Mouse (Mus musculus) intestine, postnatal 0 days (tissue): ENCODE measurements at regions not wholly inside any gene's neighbourhood (a gene's known extent, or its start where the extent isn't known, plus 50 kb on each side); places are given as distances from the start of the nearest gene placed in this dataset.

Experiments
- ATAC-seq: fragments of 200-750 bp; cut with Nextera tagmentation; 2 replicates; pipeline ENCODE4 v1.8.0; 2017; ENCODE audit warnings: mild to moderate bottlenecking, moderate TSS enrichment, moderate library complexity
- H3K27ac ChIP-seq: fragments of 300-500 bp; sonication (generic); 2 replicates; pipeline ENCODE4 v1.5.1; 2014; ENCODE audit warnings: mild to moderate bottlenecking, low read depth, low read length, moderate library complexity
- H3K27me3 ChIP-seq: fragments of 300-500 bp; sonication (generic); replicated peaks from 2 replicates; pipeline ENCODE4 v1.6.1; 2014; ENCODE audit warnings: low read length, mixed read lengths; ENCODE audit not compliant: control insufficient read depth, insufficient read depth
- H3K36me3 ChIP-seq: fragments of 300-500 bp; sonication (generic); 2 replicates; pipeline ENCODE4 v1.6.1; 2014; ENCODE audit warnings: mild to moderate bottlenecking, moderate library complexity; ENCODE audit not compliant: control insufficient read depth, insufficient read depth
- H3K4me1 ChIP-seq: fragments of 300-500 bp; sonication (generic); replicated peaks from 2 replicates; pipeline ENCODE4 v1.6.1; 2014; ENCODE audit warnings: antibody characterized with exemption, low read length, mixed read lengths; ENCODE audit not compliant: control insufficient read depth, insufficient read depth
- H3K4me2 ChIP-seq: fragments of 300-500 bp; sonication (generic); replicated peaks from 2 replicates; pipeline ENCODE4 v1.6.1; 2014; ENCODE audit warnings: low read depth, mild to moderate bottlenecking, moderate library complexity
- H3K4me3 ChIP-seq: fragments of 300-500 bp; sonication (generic); 2 replicates; pipeline ENCODE4 v1.5.1; 2014; ENCODE audit warnings: low read depth, low read length
- H3K9ac ChIP-seq: fragments of 300-500 bp; sonication (generic); 2 replicates; pipeline ENCODE4 v1.6.1; 2014; ENCODE audit warnings: mild to moderate bottlenecking, low read depth, low read length
- H3K9me3 ChIP-seq: fragments of 300-500 bp; sonication (generic); 2 replicates; pipeline ENCODE4 v1.6.1; 2016; ENCODE audit warnings: mixed run types; ENCODE audit not compliant: control insufficient read depth
- CTCF ChIP-seq: sonication (generic); IDR thresholded peaks from 2 replicates; pipeline ENCODE4 v1.5.1; 2016; ENCODE audit warnings: low read depth, mild to moderate bottlenecking, control low read depth, antibody characterized with exemption, moderate library complexity
- WGBS: fragments of 180-500 bp; shearing (Covaris S2); extraction: QIAGEN DNeasy Blood & Tissue Kit; methylation state at CpG from one replicate; pipeline ENCODE4 v1.1.7; 2014; 5-methylcytosine and 5-hydroxymethylcytosine counted together

- Histone ChIP-seq H3K27ac (no peak overlapping the region), H3K4me1 (no peaks in the 10 kb centered on the region), H3K4me2 (no peak overlapping the region), H3K4me3 (no peak overlapping the region), H3K9ac (no peak overlapping the region), H3K36me3 (no peaks in the 10 kb centered on the region), H3K9me3 (no peaks in the 10 kb centered on the region), H3K27me3 (no peaks in the 10 kb centered on the region)
- WGBS: 92% methylated on average over 4 of the region's 4 CpGs
- no peak for ATAC-seq
- TF ChIP-seq CTCF: no peak
Measured at GRCm38 (mm10) chr1:61313196-61313595, 325.4 kb upstream of the Pard3b start.

- Histone ChIP-seq H3K27me3 (no peaks in the 10 kb centered on the region), H3K9ac (no peak overlapping the region)
Measured at GRCm38 (mm10) chr1:61316261-61316660, 322.4 kb upstream of the Pard3b start.

GRCm38 (mm10) chr1:61316736-61317135, 321.9 kb upstream of the Pard3b start:
- no peak for ATAC-seq
- H3K9me3 ChIP-seq: no peaks in the 10 kb centered on the region
- TF ChIP-seq CTCF: no peak
- no peaks in the 10 kb centered on the region for H3K36me3 ChIP-seq
- 71% methylated on average over 2 of the region's 2 CpGs for WGBS
- H3K27me3 ChIP-seq: no peaks in the 10 kb centered on the region
- no peak overlapping the region for H3K4me3 ChIP-seq
- no peak overlapping the region for H3K27ac ChIP-seq
- no peaks in the 10 kb centered on the region for H3K4me1 ChIP-seq
- no peak overlapping the region for H3K9ac ChIP-seq
- H3K4me2 ChIP-seq: no peak overlapping the region

More at GRCm38 (mm10) chr1:61316261-61316660, 322.4 kb upstream of the Pard3b start:
- H3K4me2 ChIP-seq: no peak overlapping the region
- H3K4me3 ChIP-seq: no peak overlapping the region
- no peaks in the 10 kb centered on the region for H3K9me3 ChIP-seq
- TF ChIP-seq CTCF: no peak
- no peaks in the 10 kb centered on the region for H3K4me1 ChIP-seq
- WGBS: 88% methylated on average over 4 of the region's 4 CpGs
- no peak for ATAC-seq
- no peaks in the 10 kb centered on the region for H3K36me3 ChIP-seq
- no peak overlapping the region for H3K27ac ChIP-seq

GRCm38 (mm10) chr1:61318042-61318441, 320.6 kb upstream of the Pard3b start:
- Histone ChIP-seq H3K4me1 (no peaks in the 10 kb centered on the region), H3K27me3 (no peaks in the 10 kb centered on the region), H3K4me3 (no peak overlapping the region), H3K36me3 (no peaks in the 10 kb centered on the region), H3K9me3 (no peaks in the 10 kb centered on the region), H3K27ac (no peak overlapping the region), H3K9ac (no peak overlapping the region), H3K4me2 (no peak overlapping the region)
- 78% methylated on average over 1 of the region's 1 CpGs for WGBS
- ATAC-seq: no peak
- TF ChIP-seq CTCF: no peak

- Histone ChIP-seq H3K4me2 (no peak overlapping the region), H3K27ac (no peak overlapping the region), H3K27me3 (no peaks in the 10 kb centered on the region), H3K4me3 (no peak overlapping the region), H3K4me1 (no peaks in the 10 kb centered on the region), H3K9ac (no peak overlapping the region), H3K36me3 (no peaks in the 10 kb centered on the region), H3K9me3 (no peaks in the 10 kb centered on the region)
- ATAC-seq: no peak
- TF ChIP-seq CTCF: no peak
- WGBS: 76% methylated on average over 6 of the region's 6 CpGs
Measured at GRCm38 (mm10) chr1:61321513-61322145, 317.0 kb upstream of the Pard3b start.

GRCm38 (mm10) chr1:61331456-61331855, 307.2 kb upstream of the Pard3b start:
- H3K4me2 ChIP-seq: no peak overlapping the region
- TF ChIP-seq CTCF: no peak
- 84% methylated on average over 2 of the region's 2 CpGs for WGBS
- H3K27me3 ChIP-seq: no peaks in the 10 kb centered on the region
- no peak overlapping the region for H3K9ac ChIP-seq
- no peaks in the 10 kb centered on the region for H3K36me3 ChIP-seq
- H3K4me1 ChIP-seq: no peaks in the 10 kb centered on the region
- no peak overlapping the region for H3K4me3 ChIP-seq
- no peak for ATAC-seq
- no peaks in the 10 kb centered on the region for H3K9me3 ChIP-seq
- no peak overlapping the region for H3K27ac ChIP-seq

GRCm38 (mm10) chr1:61331906-61332305, 306.7 kb upstream of the Pard3b start:
- ATAC-seq: no peak
- Histone ChIP-seq H3K9ac (no peak overlapping the region), H3K36me3 (no peaks in the 10 kb centered on the region), H3K4me3 (no peak overlapping the region), H3K27me3 (no peaks in the 10 kb centered on the region), H3K4me1 (no peaks in the 10 kb centered on the region), H3K27ac (no peak overlapping the region), H3K9me3 (no peaks in the 10 kb centered on the region), H3K4me2 (no peak overlapping the region)
- TF ChIP-seq CTCF: no peak
- WGBS: 33% methylated on average over 3 of the region's 3 CpGs
